Mouse (Mus musculus): Measurements from ENCODE around the gene Fat3.

The Fat3 gene

GRCm38 (mm10) chr9:16132594-16132993 is 368.5 kb downstream of the Fat3 start:
- DNase-seq (ENCODE audit: low spot score) = no peak

DNA sequence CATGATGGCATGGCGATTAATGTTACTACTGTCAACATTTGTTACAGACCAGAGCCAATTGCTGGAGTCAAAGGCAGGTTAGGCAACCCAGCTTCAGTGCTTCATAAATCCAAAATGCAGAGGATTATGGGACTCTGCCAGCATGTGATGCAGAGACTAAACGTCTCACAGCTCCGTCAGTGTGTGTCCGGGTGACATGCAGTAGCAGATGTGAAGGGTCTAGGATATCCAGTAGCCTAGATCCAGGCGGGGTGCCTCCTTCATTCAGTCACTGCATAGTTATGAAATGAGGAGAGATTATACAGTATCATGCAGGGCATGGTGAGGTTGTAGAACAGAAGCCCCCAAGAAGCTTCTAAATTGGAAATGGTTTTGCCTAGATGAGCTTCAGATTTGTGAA is 379.3 kb downstream of the Fat3 start:
- no peak for DNase-seq (ENCODE audit: low spot score)

GRCm38 (mm10) chr9:16114821-16115485 is 386.1 kb downstream of the Fat3 start:
- DNase-seq (ENCODE audit: low spot score) = no peak

GRCm38 (mm10) chr9:16113936-16114642 is 387.0 kb downstream of the Fat3 start:
- DNase-seq (ENCODE audit: low spot score) = no peak

- DNase-seq (ENCODE audit: low spot score) = no peak
Observed at GRCm38 (mm10) chr9:16107900-16108299, 393.2 kb downstream of the Fat3 start.

DNA sequence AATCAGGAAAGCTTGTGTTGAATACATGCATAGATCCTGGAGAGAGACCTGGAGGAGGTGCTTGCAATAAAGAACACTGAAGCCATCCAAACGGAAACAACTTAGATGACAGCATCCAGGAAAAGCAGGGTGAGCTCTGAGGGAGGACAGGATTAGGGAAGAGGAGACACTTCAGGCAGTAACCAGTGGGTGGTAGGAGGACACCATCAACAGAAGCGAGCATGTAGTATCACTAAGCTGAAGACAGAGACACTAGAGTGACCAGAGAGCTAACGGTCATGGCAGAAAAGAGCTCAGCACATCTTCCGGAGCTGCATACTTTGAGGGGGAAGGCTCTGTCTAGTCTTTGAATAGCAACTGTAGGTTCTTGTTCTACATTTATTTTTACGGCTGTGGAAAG is 393.7 kb downstream of the Fat3 start:
- DNase-seq (ENCODE audit: low spot score) = no peak

- no peak for DNase-seq (ENCODE audit: low spot score)
Observed at GRCm38 (mm10) chr9:16098553-16098952, 402.5 kb downstream of the Fat3 start.

DNA sequence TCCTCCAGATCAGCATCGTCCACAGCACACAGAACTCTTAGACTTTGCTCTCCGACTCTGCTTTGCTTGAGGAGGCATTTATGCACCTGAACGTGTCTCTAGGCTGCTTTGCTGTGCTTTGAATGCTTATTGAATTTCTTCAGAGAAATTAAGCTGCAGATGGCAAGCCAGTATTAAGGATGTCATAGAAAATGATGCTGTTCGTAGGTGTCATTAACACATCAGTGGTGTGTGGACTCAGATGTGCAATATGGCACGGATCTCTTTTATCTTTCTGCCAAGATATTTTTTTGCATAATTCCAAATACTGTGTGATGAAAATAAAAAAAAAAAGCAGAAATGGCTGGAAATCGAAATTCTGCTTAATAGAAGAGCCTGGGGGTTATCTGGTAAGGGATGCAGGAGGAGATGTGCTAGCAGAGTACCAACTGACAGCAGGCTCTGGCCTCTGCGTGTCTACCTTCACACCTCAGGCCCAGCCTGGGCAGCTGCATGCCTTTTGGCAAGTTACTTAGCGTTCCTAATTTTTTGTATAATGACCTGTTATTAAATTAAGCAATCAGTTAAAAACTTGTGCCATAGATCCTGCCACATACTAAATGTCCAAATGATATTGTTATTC is 407.9 kb downstream of the Fat3 start:
- no peak for DNase-seq (ENCODE audit: low spot score)

DNA sequence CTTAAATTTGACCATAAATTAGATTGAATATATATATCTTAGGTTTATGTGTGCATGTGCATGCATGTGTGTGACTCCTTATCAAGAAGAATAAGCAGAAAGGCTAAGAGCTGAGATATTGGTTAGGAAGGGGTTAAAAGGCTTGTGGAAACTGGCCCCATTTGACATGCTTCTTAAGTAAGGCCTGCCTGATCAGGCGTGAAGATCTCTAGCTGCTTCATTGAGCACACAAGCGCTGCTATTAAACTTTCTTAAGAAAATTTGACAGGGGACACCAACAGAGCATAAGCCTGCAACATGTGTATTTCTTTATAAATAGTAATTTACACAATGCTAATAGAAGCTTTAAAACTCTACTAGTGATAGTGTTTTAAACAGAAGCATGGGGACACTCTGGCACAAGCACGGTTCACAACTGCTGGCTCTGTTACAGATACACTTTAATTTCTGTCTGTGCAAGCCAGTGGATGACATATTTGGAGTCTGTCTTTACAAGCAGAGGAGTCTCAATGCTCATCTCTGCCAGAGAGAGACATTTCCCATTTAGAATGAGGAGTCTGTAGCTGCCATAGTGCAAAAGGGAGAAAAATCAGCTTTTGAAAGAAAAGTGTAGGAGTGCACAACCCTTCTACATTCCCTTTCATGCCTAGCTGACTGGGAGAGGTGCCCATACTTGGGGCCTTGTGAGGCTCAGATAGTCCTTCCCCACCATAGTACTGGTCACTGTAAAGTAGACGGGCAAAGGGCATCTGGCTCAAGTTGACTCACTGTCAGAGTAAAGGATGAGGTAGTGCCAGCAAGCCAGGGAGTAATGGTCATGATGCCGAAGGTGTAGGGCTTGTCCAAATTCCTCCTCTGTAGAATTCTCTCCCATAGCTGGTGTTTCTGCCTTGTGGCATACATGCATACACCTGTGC is 408.8 kb downstream of the Fat3 start:
- no peak for DNase-seq (ENCODE audit: low spot score)

DNA sequence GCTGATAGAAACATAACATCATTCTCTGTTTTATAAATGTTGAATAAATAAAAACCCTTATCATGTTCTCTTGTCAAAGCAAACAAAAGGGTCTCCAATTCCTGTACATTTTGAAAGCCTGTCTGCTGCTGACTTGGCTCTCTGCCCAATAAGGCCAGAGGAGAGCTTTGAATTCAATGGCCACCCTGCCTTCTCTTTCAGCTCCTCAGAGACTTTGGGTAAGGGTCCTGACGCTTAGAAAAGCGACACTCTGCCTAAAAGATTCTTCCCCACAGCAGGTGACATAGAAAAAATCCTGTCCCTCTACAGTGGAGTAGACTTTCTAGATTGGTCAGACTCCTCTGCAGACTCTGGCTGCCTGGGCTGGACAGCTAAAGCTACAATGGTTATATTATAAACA is 421.8 kb downstream of the Fat3 start:
- no peak for DNase-seq (ENCODE audit: low spot score)

- DNase-seq (ENCODE audit: low spot score) = no peak
Observed at GRCm38 (mm10) chr9:16074664-16075063, 426.4 kb downstream of the Fat3 start.

- no peak for DNase-seq (ENCODE audit: low spot score)
Observed at GRCm38 (mm10) chr9:16074116-16074515, 427.0 kb downstream of the Fat3 start.

DNA sequence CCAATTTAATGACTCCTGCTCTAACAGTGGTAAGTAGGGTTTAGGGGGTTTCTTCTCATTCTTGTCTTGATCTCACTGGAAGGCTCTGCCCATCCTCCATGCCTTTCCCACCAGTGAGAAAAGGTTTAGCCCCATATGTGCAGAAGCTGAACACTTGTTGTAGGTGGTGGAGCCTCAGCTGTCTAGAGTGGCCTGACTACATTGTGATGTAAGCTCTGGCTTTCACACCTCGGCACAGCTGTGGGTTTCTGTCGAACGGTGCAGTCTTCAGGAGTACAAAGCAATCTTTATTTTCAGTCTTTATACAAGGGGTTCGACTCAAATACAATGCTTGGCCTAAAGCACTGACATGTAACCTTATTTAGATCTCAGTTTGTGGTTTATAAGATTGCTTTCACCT is 437.6 kb downstream of the Fat3 start:
- no peak for DNase-seq (ENCODE audit: low spot score)

GRCm38 (mm10) chr9:16062472-16062871 is 438.6 kb downstream of the Fat3 start:
- no peak for DNase-seq (ENCODE audit: low spot score)

DNA sequence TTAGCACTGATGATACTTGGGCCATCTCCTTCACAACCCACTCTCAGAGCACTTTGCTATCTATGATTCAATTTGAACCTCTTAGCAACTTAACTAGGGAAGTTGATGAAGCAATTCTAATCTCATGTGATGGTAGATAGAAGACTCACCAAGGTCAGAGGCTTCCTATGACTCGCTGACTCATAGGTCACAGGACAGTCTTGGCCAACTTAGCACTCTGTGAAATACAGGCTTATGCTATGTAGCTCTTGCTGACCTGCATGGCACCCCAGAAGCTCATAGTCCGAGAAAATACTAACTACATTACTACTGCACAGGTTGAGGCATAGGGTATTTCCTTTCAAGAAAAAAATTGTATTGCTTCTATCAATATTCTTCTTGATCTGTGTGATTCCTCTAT is 454.4 kb downstream of the Fat3 start:
- no peak for DNase-seq (ENCODE audit: low spot score)

- DNase-seq (ENCODE audit: low spot score) = no peak
Observed at GRCm38 (mm10) chr9:16037375-16037774, 463.7 kb downstream of the Fat3 start.

DNA sequence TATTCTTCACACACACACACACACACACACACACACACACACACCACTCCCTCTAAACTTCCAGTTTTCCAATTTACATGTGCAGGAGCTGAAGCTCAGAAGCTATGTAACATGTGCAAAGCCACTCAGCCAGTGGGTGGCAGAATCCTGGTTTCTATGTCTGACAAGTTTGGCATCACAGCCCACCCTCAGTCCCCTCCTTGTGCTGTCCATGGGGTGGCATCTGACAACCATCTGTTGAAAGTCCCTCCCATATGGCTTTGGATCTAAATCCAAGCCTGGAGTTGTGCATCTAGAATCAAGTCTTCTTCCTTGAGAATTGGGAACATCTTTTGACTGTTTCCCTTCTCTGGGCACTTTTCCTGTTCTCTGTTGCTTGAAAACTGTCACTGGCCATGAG is 464.7 kb downstream of the Fat3 start:
- no peak for DNase-seq (ENCODE audit: low spot score)

- no peak for DNase-seq (ENCODE audit: low spot score)
Observed at GRCm38 (mm10) chr9:16029715-16030285, 471.3 kb downstream of the Fat3 start.

GRCm38 (mm10) chr9:16029066-16029465 is 472.0 kb downstream of the Fat3 start:
- DNase-seq (ENCODE audit: low spot score) = no peak

GRCm38 (mm10) chr9:16028394-16028911 is 472.6 kb downstream of the Fat3 start:
- DNase-seq (ENCODE audit: low spot score) = no peak

GRCm38 (mm10) chr9:16026054-16026453 is 475.0 kb downstream of the Fat3 start:
- no peak for DNase-seq (ENCODE audit: low spot score)

DNA sequence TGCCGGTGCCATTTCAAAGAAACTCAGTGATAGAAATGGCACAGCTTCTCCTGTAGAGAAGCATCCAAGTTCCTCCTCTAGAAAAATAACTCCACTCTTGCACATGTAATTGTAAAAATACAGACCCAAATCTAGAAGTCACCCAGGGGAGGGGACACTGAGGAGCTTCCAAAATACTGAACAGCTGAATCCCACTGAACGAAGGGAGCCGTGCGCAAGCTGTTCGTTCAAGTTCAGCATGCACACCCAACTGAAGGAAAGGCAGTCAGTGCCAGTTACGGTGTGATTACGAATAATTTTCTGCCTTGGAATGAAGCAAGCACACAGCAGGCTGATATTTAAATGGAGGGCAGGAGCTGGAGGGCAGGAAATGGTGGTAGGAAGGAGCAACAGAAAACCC is 476.4 kb downstream of the Fat3 start:
- DNase-seq (ENCODE audit: low spot score) = no peak

All from urinary bladder, postnatal 25 days (tissue).